Comparison of ENCODE assay signal across 8 mouse cellular contexts in the genomic region with DNA sequence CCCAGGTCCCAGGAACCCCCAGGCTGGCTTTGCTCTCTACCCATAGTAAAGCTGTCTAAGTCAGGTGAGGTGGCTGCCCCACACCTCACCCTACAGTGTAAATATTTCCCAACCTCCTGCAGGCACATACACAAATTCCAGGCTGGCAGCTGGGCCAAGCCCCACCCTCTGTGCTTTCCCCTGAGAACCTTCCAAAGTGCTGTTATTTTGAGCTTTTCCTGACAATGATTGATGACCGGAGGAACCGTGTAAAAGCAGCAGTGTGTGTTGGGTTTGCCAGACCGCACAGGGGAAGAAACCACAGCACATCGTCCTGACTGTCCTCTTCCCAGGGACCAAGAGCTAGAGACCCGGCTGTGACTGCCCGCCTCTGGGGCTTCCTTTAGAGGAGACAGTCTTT. TPM values are rescaled to one million over a fixed set of nuclear protein-coding genes. Genes with fewer than 3 reads are reported as not detected.
DNase-seq lines count a peak whose midpoint lies in the region; ATAC-seq and TF ChIP-seq lines count a peak whose summit lies in the region.

TSS of gene Depp1 (plus strand) at position 204 of the 400 bp plus-strand sequence.

- H3K4me1 ChIP-seq in lung, embryonic 15.5 days: peaks cover 15% of the 10 kb centered on the region; the same call in 1 of the 2 replicates
- H3K4me1 ChIP-seq in forebrain, embryonic 14.5 days (ENCODE audit: control insufficient read depth, insufficient read depth, low read length): no peaks in the 10 kb centered on the region

- ATAC-seq in lung, embryonic 15.5 days (ENCODE audit: borderline replicate concordance, extremely low read depth, low FRiP score, low TSS enrichment): peak; percentile 88
- no peak for ATAC-seq in forebrain, embryonic 14.5 days

- no peaks in the 10 kb centered on the region for H3K9me3 ChIP-seq in lung, embryonic 15.5 days
- H3K9me3 ChIP-seq in forebrain, embryonic 14.5 days (replicated peaks; ENCODE audit: control insufficient read depth, low read length): no peaks in the 10 kb centered on the region

- peak within 1 kb of the TSS; percentile 21; the same call in 1 of the 2 replicates for H3K27ac ChIP-seq in layer of hippocampus, adult 2 months
- H3K27ac ChIP-seq in lung, embryonic 15.5 days: peak within 1 kb of the TSS; percentile 79
- no peak within 1 kb of the TSS for H3K27ac ChIP-seq in forebrain, embryonic 14.5 days (ENCODE audit: low read depth, low read length)

- peak within 1 kb of the TSS; percentile 22; the same call in 1 of the 2 replicates for H3K9ac ChIP-seq in lung, embryonic 15.5 days
- no peak within 1 kb of the TSS for H3K9ac ChIP-seq in forebrain, embryonic 14.5 days (ENCODE audit: low read length)

- no peak for DNase-seq in layer of hippocampus, adult 2 months (ENCODE audit: low spot score in 2 of 2)
- no peak for DNase-seq in layer of hippocampus, adult 18-20 months (ENCODE audit: low spot score in 2 of 2)
- peak; percentile 84 to 88 for DNase-seq in heart, adult 9 months (ENCODE audit: low spot score in 2 of 2)
- peak; percentile 88 to 91 for DNase-seq in kidney, adult 8-10 months
- DNase-seq in forebrain, embryonic 14.5 days (ENCODE audit: low spot score): no peak
- DNase-seq in right cerebral cortex, postnatal 36 days (ENCODE audit: low spot score in 2 of 2): no peak
- DNase-seq in cerebellum, postnatal 36 days: no peak

- 9% methylated on average over 6 of the region's 6 CpGs for WGBS in lung, embryonic 15.5 days
- 78% methylated on average over 6 of the region's 6 CpGs for WGBS in forebrain, embryonic 14.5 days

- peak within 1 kb of the TSS; percentile 47 for H3K4me2 ChIP-seq in lung, embryonic 15.5 days
- H3K4me2 ChIP-seq in forebrain, embryonic 14.5 days (ENCODE audit: low read length): no peak within 1 kb of the TSS

- peak within 1 kb of the TSS; percentile 30; the same call in 1 of the 2 replicates for H3K4me3 ChIP-seq in layer of hippocampus, adult 2 months
- peak within 1 kb of the TSS; percentile 29 for H3K4me3 ChIP-seq in lung, embryonic 15.5 days
- no peak within 1 kb of the TSS for H3K4me3 ChIP-seq in forebrain, embryonic 14.5 days (ENCODE audit: low read depth, low read length)

- no peaks in the 10 kb centered on the region for H3K27me3 ChIP-seq in lung, embryonic 15.5 days
- H3K27me3 ChIP-seq in forebrain, embryonic 14.5 days (replicated peaks; ENCODE audit: control insufficient read depth, insufficient read depth, low read length): no peaks in the 10 kb centered on the region

- no peaks in the 10 kb centered on the region for H3K36me3 ChIP-seq in lung, embryonic 15.5 days
- H3K36me3 ChIP-seq in forebrain, embryonic 14.5 days (ENCODE audit: control insufficient read depth, insufficient read depth, low read length): 0 out of 2 replicates have a peak, but pooled peaks cover under 1% of the 10 kb centered on the region

- no peak for TF ChIP-seq CTCF in layer of hippocampus, adult 2 months (conservative IDR thresholded peaks at IDR 0.05)

RNA-seq across cellular contexts. Expression of gene Depp1, which starts in this region (rescaled TPM):
- 1 to 10 TPM in 1 of 2 experiments, under 1 TPM in 1; 0.54 to 1.4 TPM for total RNA-seq in layer of hippocampus, adult 2 months (2021)
- total RNA-seq in layer of hippocampus, adult 18-20 months (2021): 1 to 10 TPM; 2.4 to 3.0 TPM
- 33.2 and 38.0 TPM in 2 replicates for polyA plus RNA-seq in lung, embryonic 15.5 days (2015; fragmentation: Nextera tagmentation; extraction: Ambion mirVana)
- polyA plus RNA-seq in forebrain, embryonic 14.5 days (2014; fragmentation: Nextera tagmentation; extraction: Ambion mirVana): 6.6 and 7.1 TPM in 2 replicates

Comparison
In these comparisons a context has a peak if more than half of its experiments do, and no peak if none do; other contexts are left out.
1. DNase-seq: peak in heart, adult 9 months (2 of 2) and kidney, adult 8-10 months (2 of 2); none in layer of hippocampus, adult 2 months (0 of 2), layer of hippocampus, adult 18-20 months (0 of 2), forebrain, embryonic 14.5 days (single experiment), right cerebral cortex, postnatal 36 days (0 of 2) and cerebellum, postnatal 36 days (0 of 2).